Mouse (Mus musculus): ENCODE measurements around the gene Pcnp.

GRCm38 (mm10) chr16:56066113-56066512 is 36.6 kb upstream of the Pcnp start:
- TF ChIP-seq CTCF (IDR thresholded peaks at IDR 0.05; ENCODE audit: low read depth) (no peak), EP300 (IDR thresholded peaks at IDR 0.05; ENCODE audit: low read depth) (no peak)

All from liver, postnatal 0 days (tissue).